Mouse (Mus musculus) right cerebral cortex, postnatal 36 days (tissue): ENCODE data around the gene Bcl2a1b.
"Not testable (repeated sequence)": the region's sequence is repeated elsewhere in the genome, so short reads cannot be mapped to it uniquely, and the experiment has no call there.

Experiments
- DNase-seq, 2 experiments: peaks; one replicate each; pipeline ENCODE4 v3.0.0; 2022; ENCODE audit warnings: low spot score in 2 of 2, mixed read lengths in 1 of 2

The Bcl2a1b gene

DNA sequence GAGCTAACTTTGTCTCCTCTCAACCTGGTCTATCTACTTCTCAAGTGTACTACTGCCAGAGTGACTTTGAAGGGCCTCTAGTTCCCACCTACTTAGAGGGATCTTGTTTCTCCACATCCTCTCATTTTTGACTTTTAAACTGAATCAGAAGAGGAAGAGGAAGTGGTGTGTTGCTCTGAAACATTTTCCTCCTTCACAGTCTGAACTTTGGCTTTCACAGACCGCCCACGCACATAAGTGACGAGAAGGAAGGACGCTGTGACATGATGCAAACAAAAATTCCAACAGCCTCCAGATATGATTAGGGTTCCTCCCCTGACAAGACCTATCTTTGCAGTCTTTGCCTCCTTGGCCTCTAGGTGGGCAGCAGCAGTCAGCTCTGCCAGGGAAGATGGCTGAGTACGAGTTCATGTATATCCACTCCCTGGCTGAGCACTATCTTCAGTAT is at the start of gene Bcl2a1b, which contains the start of gene Gm29094:
Bcl2a1b (plus strand) TSS at position 241 of the 448 bp plus-strand sequence.
Gm29094 (plus strand) TSS at position 411 of the 448 bp plus-strand sequence.
- not testable (repeated sequence) for DNase-seq

DNA sequence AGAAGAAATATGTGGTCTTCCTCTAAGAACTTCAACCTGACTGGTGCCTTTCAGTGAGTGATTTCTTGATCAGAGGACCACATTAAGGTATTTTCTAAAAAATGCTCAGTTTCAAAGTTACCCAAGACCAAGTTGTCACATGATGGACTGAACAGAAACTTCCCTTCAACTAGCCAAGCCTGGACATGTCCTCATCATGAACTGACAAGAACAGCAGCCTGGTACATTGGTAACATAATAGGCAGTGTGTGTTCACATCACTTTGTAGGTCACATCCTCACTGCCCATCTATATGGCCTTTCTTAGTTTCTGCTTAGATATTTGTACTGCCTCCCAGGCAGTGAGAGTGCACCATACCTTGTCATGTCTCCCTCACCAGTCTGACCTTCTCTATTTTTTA is 26.5 kb upstream of the Bcl2a1b start:
- DNase-seq: not testable (repeated sequence)

DNA sequence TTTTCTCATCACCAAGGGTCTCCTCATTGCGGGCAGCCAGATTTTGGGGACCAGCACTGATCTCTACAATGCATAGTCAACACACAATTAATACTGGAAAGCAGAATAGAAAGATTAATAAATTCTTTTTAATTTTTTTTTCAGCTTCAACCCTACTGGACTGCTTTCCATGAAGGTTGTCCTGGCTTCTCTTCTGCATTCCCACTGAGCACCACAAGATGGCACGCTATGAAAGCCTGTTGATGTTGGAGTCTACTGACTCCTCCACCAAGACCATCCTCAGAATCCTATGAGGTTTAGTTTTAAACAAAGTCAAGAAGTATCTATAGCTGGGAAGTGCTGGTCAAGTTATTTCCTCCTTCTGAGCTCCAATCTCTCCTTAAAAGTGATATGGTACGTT is 20.2 kb upstream of the Bcl2a1b start:
- peak; percentile 46 to 50 for DNase-seq

DNA sequence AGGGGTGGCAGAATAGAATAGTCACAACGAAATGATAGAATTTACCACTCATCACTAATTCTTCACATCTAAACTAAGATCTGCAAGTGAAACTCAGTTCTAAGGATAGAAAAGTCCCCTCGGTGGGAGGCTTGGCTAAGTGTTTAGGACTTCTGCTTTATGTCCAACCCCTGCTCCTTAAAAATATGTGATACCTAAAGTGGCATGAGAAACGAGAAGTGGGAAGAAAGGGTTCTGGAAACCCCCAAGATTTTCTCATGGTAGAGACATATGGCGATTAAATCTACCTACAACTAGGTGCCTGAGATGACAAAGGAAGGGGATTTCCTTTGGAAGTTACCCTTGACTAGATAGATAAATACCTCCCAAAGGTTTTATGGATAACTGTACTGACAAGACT is 19.5 kb upstream of the Bcl2a1b start:
- DNase-seq: not testable (repeated sequence)

DNA sequence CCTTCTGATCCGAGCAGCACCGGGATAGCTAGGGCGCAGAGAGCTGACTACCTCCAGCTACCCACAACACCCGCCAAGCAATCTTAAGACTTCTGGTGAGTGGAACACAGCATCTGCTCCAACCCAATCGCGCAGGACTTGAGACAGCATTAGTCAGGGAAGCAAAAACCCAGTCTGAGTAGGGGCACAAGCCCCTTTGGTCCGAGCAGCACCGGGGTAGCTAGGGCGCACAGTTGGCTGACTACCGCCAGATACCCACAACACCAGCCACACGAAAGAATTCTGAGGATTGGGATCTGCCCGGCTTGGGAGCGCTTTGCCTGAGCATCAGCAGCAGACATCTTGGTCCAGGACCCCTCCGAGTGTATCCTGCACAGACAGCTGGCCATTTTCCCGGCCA is 12.0 kb upstream of the Bcl2a1b start:
- not testable (repeated sequence) for DNase-seq

DNA sequence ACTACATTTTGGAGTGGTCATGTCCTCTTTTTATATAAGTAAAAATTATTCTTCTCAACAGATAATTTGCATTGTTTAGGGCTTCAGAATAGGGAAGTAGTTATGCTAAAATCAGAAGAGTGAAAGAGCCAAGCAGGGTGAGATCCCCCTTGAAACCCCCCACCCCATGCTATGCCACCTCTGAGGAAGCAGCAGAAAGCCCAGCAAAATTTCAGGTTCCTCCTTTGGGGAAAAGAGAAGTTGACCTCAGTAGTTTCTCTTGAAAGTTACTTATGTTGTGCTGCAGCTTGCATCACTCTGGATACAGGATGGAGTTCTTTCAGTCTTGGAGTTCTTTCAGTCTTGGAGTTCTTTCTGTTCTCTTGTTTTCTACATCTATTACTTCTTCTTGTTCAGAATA is 3.5 kb upstream of the Bcl2a1b start:
- not testable (repeated sequence) for DNase-seq

DNA sequence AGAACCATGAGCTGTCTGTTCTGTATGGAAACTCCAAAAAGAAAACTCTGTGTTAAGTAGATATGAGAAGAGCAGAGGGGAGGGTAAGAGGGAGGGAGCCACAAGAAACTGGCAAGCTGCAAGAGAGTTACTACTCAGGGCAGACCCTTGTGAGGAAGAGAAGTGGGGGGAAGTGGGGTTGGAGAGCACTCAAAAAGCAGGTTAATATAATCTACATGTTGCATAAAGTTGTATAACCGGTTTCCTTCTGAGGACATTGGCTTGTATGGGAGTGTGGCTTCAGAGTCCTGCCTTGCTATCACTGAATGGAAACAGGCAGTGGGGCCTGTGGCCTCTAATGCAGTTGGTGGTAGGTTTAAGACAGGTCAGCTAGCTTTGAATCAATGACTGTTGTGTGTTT is 1.5 kb upstream of the Bcl2a1b start:
- DNase-seq: not testable (repeated sequence)

DNA sequence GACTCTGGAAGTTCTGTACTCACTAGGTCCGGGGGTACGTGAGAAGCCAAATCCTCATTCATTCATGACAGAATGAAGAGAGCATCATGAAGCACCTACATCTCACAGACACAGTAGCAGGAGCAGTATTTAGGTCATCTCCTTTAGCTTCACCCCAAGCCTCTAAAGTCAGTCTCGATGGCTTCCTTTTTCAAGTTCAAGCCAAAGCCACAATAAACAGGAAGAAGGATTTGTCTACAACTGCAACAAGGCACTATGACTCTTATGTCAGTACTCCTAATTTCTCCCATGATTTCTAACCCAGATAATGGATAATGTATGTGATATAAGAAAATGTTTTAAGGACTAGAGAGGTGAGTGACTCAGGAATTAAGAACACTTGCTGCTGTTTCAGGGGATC is 660 bp upstream of the Bcl2a1b start:
- DNase-seq: not testable (repeated sequence)

DNA sequence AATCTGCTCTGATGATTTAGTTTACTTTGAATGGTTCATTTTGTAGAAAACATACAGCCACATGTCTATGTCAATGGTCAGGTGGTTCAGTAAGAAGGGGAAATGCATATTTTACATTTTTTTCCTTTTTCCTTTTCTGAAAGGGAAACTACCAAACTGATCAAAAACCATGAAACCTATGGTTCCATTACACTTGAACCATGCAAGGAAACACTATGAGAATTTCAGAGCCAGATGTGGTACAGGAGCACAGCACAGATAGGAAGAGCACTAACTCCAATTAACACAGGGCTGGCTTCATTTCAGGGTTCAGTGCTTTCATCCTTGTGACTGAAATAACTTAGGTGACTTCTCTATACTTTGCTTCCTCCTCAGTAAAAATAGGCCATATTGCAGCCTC is 3.2 kb downstream of the Bcl2a1b start:
- not testable (repeated sequence) for DNase-seq

DNA sequence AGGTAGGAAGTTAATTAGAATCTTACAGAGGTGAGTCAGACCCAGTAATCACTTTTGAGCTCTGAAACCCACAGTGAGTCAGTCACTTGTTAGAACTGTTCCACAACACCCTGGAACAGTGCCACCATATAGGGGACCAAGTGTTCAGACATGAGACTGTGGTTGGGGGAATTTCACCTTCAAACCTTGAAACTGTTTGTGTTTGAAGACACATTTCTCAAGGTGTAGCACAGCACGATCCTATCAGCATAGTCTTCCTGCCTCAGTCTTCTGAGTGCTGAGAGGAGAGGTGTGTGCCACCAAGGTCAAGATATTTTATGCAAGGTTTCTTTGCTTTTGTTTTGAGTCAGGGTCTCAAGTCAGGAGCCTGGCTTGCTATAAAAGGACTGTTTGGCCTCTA is 9.9 kb downstream of the Bcl2a1b start:
- DNase-seq: not testable (repeated sequence)

DNA sequence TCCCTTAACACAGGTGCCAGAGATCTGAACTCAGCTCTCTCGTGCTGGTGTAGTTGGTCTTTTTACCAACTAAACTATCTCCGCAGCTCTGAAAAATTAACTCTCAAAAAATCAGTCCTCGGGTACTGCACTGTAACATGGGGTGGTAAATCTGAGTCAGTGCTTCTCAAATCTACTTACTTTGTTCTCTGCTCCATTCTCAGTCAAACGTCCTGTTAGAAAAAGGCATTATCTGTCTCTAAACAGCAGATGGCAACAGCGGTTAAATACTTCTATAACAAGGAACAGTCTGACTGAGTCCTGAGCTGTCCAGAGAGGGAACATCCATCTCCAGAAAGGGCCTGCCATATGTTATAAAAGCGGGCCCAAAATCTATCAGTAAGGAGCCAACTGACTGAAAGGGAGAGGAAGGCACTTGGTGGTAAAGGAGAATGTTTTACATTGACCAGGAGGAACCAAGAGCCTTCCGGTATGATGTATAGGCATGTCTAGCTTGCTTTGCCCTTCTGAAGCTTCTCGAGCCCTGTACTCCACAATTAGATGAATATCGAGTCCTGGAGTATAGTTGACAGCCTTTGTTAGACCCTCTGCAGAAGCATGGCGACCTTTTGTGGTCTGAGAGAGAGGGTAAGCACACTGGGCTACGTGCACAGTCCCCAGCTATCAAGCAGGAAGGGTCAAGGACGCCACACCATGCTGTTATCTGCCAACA is 11.5 kb downstream of the Bcl2a1b start, which contains the start of gene Mthfs:
Mthfs (plus strand) TSS at position 324 of the 712 bp plus-strand sequence.
- not testable (repeated sequence) for DNase-seq

DNA sequence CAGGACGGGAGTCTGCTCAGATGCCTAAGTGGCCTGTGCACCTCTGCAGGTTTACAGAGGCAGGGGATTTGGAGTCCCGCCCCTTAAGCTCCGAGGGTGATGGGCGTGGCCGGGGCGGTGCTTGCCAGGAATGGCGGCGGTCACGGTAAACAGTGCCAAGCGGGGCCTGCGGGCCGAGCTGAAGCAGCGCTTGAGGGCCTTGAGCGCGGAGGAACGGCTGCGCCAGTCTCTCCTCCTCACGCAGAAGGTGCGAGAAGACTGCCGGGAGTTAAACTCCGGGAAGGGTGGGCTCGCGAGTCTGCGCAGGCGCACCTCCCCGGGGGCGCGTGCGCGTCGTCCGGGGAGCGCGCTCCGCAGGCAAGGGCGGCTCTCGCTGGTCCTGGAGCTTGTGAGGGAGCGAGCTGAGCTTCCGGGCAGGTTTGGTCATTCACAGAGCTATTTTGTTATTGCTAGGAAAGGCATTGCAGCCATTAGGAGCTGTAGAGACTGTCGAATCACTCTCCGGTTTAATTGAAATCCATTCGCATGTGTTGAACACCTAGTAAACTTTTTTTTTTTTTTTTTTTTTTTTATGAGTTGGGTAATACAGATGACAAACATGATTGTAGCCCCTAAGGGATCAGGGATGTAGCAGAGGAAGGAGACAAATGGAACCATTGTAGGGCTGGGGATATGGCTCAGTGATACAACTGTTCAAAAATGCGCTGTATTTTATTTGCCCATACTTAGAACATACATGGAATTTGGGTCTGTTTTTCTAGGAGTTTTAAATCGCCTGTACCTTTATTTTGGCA is 12.3 kb downstream of the Bcl2a1b start:
- peak; percentile 88 to 94 for DNase-seq

DNA sequence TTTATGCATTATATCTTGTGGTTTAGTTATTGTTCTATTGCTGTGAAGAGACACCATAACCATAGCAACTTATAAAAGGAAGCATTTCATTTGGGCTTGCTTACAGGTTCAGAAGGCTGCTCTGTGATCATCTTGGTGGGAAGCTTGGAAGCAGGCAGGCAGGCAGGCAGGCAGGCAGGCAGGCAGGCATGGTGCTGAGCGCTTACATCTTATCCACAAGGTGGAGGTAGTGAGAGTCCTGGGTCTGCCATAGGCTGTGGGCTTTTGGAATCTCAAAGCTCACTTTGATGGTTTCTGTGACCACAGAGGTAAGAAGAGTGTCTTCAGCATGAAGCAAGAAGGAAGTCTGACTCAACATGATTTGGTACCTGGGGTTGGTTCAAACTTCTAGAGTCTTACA is 13.4 kb downstream of the Bcl2a1b start:
- DNase-seq: not testable (repeated sequence)

DNA sequence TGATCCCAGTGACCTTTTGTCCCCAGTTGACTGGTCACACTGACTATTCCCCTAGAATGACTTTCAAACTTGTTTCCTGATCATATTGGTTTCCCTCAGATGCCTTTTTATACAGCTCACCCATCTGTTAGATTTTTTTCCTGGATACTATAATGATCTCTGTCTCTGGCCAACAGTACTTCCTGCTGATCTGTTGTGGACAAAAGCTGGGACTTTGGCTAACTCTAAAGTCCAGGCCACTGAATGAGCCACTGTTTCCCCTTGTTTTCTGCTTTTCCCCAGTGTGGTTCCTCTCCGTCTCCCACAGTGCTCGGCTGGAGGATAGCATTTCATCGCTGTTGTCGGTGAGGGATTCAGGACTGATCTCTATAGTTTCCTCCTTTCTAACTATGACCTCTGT is 19.2 kb downstream of the Bcl2a1b start:
- DNase-seq: not testable (repeated sequence)

DNA sequence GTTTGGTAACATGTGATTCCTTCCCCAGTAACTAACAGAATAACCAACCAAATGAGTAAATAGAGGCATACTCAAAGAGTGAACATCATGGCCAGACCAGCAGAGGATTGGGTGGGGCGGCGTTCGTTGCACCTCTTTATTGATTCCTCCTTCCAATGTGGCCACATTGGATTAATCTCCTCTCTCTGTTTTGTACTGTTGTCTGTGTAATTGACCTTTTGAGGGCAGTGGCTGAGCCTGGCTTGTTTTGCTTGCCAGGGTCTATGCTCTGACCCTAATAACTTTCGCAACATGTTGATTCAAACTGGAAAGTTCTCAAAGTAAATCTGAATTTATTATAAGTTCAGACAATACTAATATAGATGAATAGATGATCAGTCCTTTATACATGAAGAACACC is 20.7 kb downstream of the Bcl2a1b start:
- not testable (repeated sequence) for DNase-seq

DNA sequence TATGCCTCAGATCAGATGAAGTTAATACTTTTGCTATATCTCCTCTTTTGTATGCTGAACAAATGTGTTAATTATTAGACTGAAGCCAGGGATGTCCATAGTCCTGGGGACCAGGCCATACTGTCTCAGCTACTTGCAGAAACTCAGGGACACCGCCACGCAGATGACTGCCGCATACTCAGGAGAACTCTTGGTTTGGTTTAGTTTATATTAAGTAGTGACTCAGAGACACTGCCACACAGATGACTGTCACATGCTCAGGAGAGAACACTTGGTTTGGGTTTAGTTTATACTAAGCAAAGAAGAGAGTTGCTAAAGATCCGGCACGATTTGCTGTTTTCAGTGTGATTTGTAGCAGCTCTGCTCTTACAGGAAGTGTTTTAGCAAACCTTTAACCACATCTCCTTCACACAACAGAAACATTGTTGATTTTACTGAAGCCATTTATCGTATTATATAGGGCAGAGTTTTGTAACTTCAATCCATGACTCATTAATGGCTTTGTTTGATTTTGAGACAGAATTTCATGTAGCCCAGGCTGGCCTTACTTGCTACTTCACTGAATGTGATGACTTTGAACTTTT is 21.8 kb downstream of the Bcl2a1b start:
- not testable (repeated sequence) for DNase-seq

DNA sequence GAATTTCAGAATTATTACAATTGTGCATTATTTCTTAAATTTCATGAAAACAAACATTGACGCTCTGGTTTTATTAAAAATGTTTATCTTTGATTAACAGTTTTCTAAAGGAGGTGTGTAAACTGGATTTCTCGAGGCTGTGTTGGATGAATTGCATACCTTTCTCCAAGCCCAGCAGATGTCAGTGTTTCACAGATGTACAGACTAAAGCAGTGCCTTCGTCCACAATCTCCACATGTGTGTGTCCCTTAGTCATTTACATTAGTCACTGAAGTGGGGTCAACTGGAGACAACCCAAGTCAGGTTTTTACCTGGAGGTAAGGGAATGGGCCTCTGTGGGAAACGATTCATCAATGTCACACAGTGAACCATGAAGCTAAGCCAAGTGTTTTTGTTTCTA is 27.1 kb downstream of the Bcl2a1b start:
- DNase-seq: peak in 1 of 2 experiments; percentile 21

DNA sequence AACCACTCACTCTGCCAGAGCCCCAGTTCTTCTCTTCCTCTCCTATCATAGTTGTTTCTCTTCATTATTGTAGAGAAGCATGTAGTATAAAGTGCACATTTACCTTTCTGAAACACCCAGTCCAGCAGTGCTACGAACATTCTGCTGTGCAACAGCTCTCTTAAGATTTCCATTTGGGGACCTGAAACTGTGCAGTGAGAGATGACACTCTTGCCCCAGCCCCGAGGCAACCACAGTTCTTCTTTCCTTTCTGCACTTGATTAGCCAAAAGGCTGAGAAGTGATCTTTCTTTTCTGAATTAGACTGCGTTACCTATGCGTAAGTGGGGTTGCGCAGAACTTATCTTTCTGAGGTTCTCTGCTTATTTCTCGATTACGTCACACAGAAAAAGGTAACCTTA is 29.1 kb downstream of the Bcl2a1b start:
- no peak for DNase-seq

DNA sequence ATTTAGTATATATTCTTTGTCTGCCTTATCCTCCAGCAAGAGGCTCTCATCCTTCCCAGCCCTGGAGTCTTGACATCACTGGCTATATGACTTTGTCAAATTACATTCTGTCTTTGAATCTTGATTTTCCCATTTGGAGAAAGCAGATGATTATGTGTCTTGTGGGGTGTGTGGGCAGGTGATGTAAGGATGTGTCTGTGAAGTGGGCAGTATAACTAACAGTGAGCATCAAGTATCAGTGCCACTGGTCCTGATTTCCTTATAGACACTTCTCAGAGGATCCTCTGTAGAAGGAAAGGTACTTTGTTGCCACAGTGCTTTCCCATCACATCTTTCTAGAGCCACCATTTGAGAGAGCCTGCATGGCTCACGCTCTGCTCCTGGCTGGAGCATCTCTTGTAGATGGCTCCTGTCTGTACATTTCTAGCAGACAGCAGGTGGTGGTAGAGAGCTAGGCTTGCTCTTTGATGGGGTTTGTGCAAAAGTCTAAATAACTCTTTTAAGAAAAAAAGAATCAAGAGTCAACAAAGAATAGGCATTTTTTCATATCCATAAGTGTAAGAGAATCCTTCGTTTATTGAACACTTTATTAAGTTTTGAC is 32.0 kb downstream of the Bcl2a1b start:
- DNase-seq: peak; percentile 34 to 54

DNA sequence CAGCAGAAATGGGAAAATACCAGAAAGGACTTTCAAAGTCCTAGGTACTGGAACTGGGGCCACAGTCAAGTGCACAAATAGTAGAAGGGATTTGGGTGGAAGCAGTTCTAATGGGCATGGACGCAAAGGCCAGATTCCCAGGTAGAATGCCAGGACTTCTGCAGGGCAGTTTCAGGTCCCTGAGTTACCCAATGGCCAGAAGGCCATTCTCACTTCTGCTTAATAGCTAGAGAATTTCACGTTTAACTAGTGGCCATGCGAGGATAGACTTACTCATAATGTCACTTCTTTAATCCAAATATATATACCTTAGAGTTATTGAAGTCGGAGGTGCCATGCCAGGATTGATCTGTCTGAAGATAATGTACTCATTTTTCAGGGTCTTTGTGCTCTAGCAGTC is 38.1 kb downstream of the Bcl2a1b start:
- DNase-seq: not testable (repeated sequence)

DNA sequence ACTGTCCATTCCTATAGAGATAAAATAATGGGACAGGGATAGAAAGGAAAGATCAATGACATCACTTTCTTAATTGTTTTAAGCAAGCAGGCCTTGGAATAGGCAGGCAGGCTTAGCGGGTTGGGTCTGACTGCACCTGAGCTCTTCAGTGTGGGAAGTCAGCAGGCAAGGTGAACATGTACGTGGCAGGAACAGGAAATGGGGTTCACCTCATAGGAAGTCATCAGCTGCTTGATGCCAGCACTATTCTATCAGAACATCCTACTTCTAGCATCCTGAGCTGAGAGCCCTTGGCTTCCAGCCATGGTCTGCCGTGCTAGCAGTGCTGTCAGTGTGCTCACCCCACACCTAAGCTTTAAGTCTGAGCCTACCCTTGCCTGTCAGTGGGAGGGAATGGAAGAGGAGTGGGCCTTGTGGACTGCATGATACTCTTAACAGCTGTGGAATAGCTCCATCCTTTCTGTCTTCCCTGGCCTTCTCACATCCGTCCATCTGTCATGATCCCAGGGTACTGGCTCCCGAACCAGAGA is 40.0 kb downstream of the Bcl2a1b start:
- not testable (repeated sequence) for DNase-seq
